Mouse (Mus musculus): ENCODE data around the gene Ceacam18. TPM values are rescaled to one million over a fixed set of nuclear protein-coding genes. Genes with fewer than 3 reads are reported as not detected.
"Not testable (repeated sequence)": the region's sequence is repeated elsewhere in the genome, so short reads cannot be mapped to it uniquely, and the experiment has no call there.

Ceacam18 gene
- polyA plus RNA-seq, 1 experiment from 2014 or later: not detected

DNA sequence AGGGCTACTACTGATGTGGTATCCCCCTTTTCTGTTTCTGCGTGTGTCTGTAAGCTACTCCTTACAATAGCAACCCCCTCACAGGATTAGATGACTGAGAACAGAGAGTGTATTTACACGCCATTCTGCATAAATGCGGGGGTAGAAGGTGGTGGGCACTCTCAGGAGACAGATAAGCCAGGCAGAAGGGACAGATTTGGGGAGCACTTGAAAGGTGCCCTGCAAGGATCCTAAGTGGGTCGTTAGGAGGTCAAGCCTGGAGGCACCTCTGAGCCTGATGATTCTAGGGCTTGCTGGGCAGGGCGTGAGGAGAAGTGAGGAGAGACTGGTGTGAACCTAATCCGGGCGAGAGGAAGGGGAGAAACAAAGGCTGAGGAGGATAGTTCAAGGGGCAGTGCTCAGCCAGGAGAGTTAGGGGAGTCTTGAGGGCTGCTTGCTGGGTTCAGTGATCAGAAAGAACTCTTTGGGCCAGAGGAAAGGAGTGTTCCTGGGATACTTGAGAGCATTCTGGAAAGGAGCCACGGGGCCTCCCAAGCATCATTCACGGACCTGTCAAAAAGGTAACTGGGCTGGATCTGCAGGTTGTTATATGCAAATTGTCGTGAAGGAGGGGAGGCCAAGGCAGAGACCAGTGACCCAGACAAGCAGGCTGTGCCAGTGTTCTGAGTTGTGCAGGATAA is 38.2 kb downstream of the Ceacam18 start:
- no peak overlapping the region; the same call in 1 of the 2 replicates for H3K27ac ChIP-seq (ENCODE audit: low read depth, low read length)
- ATAC-seq (ENCODE audit: insufficient read depth, low FRiP score, low TSS enrichment): no peak
- 19% methylated on average over 10 of the region's 10 CpGs for WGBS

DNA sequence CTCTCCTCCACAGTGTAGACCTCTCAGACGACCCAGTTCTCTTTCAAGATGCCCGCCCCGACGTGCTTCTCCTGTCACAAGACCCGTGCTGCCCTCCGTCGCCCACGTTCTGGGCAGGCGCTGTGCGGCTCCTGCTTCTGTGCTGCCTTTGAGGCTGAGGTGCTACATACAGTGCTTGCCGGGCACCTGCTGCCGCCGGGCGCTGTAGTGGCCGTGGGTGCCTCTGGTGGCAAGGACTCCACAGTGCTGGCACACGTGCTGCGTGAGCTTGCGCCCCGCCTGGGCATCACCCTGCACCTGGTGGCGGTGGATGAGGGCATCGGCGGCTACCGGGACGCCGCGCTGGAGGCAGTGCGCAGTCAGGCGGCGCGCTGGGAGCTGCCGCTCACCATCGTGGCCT is 40.6 kb downstream of the Ceacam18 start:
- H3K4me1 ChIP-seq (ENCODE audit: control insufficient read depth, insufficient read depth, low read length): peaks cover 6% of the 10 kb centered on the region; the same call in 1 of the 2 replicates
- no peak for DNase-seq (ENCODE audit: low spot score)
- no peak overlapping the region for H3K27ac ChIP-seq (ENCODE audit: low read depth, low read length)
- H3K4me3 ChIP-seq (ENCODE audit: low read depth, low read length): no peak overlapping the region
- H3K4me2 ChIP-seq (ENCODE audit: low read depth): no peak overlapping the region
- H3K9ac ChIP-seq (ENCODE audit: low read length): no peak overlapping the region
- 90% methylated on average over 32 of the region's 32 CpGs for WGBS
- no peaks in the 10 kb centered on the region for H3K27me3 ChIP-seq (ENCODE audit: control insufficient read depth, insufficient read depth, low read length)
- no peaks in the 10 kb centered on the region for H3K9me3 ChIP-seq (ENCODE audit: control insufficient read depth, low read length)
- peaks cover 20% of the 10 kb centered on the region for H3K36me3 ChIP-seq (ENCODE audit: control insufficient read depth, insufficient read depth, low read length)
- no peak for ATAC-seq (ENCODE audit: insufficient read depth, low FRiP score, low TSS enrichment)

More for the DNA sequence above, 38.2 kb downstream of the Ceacam18 start:
- H3K36me3 ChIP-seq (ENCODE audit: control insufficient read depth, insufficient read depth, low read length): peaks cover 19% of the 10 kb centered on the region
- H3K4me3 ChIP-seq (ENCODE audit: low read depth, low read length): peak overlapping the region; percentile 66
- DNase-seq (ENCODE audit: low spot score): no peak
- peak overlapping the region; percentile 79 for H3K4me2 ChIP-seq (ENCODE audit: low read depth)
- H3K27me3 ChIP-seq (ENCODE audit: control insufficient read depth, insufficient read depth, low read length): no peaks in the 10 kb centered on the region
- peaks cover 6% of the 10 kb centered on the region; the same call in 1 of the 2 replicates for H3K4me1 ChIP-seq (ENCODE audit: control insufficient read depth, insufficient read depth, low read length)
- H3K9ac ChIP-seq (ENCODE audit: low read length): peak overlapping the region; percentile 84
- no peaks in the 10 kb centered on the region for H3K9me3 ChIP-seq (ENCODE audit: control insufficient read depth, low read length)

DNA sequence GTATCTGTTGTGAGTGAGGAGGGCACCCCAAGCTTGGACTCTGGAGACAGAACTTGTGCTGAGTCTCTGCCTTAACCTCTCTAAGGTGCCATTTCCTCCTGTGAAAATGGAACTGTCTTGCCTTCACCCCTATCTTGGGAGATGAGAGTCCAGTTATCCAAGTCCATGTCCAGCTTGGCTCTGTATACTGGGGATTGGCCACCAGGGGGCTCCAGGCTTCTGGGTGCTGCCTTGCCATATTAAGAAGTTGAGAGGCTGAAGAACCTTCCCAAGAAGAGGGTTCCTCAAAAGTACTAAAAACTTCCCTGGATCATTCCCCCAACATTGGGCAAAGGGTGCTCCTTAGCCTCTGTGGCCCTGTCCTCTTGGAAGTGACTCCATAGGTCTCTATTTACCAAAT is 44.0 kb downstream of the Ceacam18 start:
- Histone ChIP-seq H3K27ac (ENCODE audit: low read depth, low read length) (no peak overlapping the region), H3K4me2 (ENCODE audit: low read depth) (no peak overlapping the region), H3K9me3 (ENCODE audit: control insufficient read depth, low read length) (no peaks in the 10 kb centered on the region), H3K4me3 (ENCODE audit: low read depth, low read length) (no peak overlapping the region), H3K9ac (ENCODE audit: low read length) (no peak overlapping the region), H3K4me1 (ENCODE audit: control insufficient read depth, insufficient read depth, low read length) (no peaks in the 10 kb centered on the region), H3K36me3 (ENCODE audit: control insufficient read depth, insufficient read depth, low read length) (peaks cover 20% of the 10 kb centered on the region), H3K27me3 (ENCODE audit: control insufficient read depth, insufficient read depth, low read length) (no peaks in the 10 kb centered on the region)
- DNase-seq (ENCODE audit: low spot score) (peak; percentile 35), ATAC-seq (ENCODE audit: insufficient read depth, low FRiP score, low TSS enrichment) (no peak)

DNA sequence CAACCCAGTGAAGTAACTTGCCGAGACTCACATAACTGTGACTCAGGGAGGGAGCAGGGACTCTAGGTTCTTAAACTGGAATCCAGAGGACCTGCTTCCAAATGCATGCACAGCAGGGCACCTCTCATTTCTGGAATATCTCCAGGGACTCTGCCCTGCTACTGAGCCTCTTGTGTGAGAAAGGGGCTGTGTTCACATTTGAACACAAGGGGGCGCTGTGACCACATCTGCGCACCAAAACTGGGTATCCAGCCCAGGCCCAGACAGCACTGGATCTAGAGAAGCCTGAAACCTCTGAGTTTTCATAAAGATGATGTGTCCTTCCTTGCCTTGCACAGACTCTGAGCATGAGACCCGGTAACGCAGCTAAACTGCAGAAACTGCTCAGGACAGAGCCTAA is 46.5 kb downstream of the Ceacam18 start:
- H3K4me3 ChIP-seq (ENCODE audit: low read depth, low read length): no peak overlapping the region
- ATAC-seq (ENCODE audit: insufficient read depth, low FRiP score, low TSS enrichment): no peak; the same call in 1 of the 2 replicates
- whole genome bisulfite sequencing: 23% methylated on average over 5 of the region's 5 CpGs

DNA sequence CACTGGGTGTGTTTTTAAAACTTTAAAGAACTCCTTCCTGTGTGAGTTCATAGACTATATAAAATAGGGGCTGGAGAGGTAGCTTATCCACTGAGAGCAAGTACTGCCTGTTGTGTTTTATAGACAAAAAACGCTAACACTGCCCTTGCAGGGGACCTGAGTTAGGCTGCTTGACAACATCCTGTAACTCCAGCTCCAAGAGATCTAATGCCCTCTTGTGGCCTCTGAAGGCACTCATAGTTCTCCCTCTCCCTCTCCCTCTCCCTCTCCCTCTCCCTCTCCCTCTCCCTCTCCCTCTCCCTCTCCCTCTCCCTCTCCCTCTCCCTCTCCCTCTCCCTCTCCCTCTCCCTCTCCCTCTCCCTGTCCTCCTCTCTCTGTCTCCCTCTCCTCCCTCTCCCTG is 48.0 kb downstream of the Ceacam18 start:
- not testable (repeated sequence) for DNase-seq (ENCODE audit: low spot score); H3K27me3 ChIP-seq (ENCODE audit: control insufficient read depth, insufficient read depth, low read length); H3K4me1 ChIP-seq (ENCODE audit: control insufficient read depth, insufficient read depth, low read length); H3K4me2 ChIP-seq (ENCODE audit: low read depth); H3K27ac ChIP-seq (ENCODE audit: low read depth, low read length); ATAC-seq (ENCODE audit: insufficient read depth, low FRiP score, low TSS enrichment); H3K9ac ChIP-seq (ENCODE audit: low read length); H3K4me3 ChIP-seq (ENCODE audit: low read depth, low read length); H3K9me3 ChIP-seq (ENCODE audit: control insufficient read depth, low read length); H3K36me3 ChIP-seq (ENCODE audit: control insufficient read depth, insufficient read depth, low read length)
- 6% methylated on average over 1 of the region's 1 CpGs for WGBS

More for the DNA sequence above, 46.5 kb downstream of the Ceacam18 start:
- peak; percentile 70 for DNase-seq (ENCODE audit: low spot score)
- Histone ChIP-seq H3K4me1 (ENCODE audit: control insufficient read depth, insufficient read depth, low read length) (no peaks in the 10 kb centered on the region), H3K9ac (ENCODE audit: low read length) (no peak overlapping the region), H3K27me3 (ENCODE audit: control insufficient read depth, insufficient read depth, low read length) (no peaks in the 10 kb centered on the region), H3K27ac (ENCODE audit: low read depth, low read length) (no peak overlapping the region), H3K4me2 (ENCODE audit: low read depth) (no peak overlapping the region), H3K9me3 (ENCODE audit: control insufficient read depth, low read length) (no peaks in the 10 kb centered on the region), H3K36me3 (ENCODE audit: control insufficient read depth, insufficient read depth, low read length) (peaks cover 16% of the 10 kb centered on the region)

DNA sequence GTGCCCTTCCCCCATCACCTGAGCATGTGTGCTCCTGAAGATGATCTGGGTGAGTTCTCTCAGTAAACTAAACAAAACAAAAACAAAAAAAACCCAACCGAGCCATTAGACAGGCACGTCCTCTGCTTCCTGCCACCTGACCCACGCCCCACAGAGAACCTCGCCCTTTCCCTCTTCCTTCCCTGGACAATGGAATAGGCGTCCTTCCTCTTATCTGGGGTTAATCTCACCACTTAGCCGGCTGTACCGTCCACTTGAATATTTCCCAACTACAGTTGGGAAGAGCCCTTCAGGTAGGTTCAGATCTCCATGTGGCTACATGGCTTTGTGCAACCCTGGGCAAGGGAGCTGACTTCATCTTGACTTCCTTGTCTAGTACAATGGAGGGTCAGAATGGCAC is 50.6 kb downstream of the Ceacam18 start:
- H3K4me3 ChIP-seq (ENCODE audit: low read depth, low read length): no peak overlapping the region
- no peak overlapping the region for H3K4me2 ChIP-seq (ENCODE audit: low read depth)
- ATAC-seq (ENCODE audit: insufficient read depth, low FRiP score, low TSS enrichment) (no peak), DNase-seq (ENCODE audit: low spot score) (no peak)
- H3K4me1 ChIP-seq (ENCODE audit: control insufficient read depth, insufficient read depth, low read length): no peaks in the 10 kb centered on the region
- H3K36me3 ChIP-seq (ENCODE audit: control insufficient read depth, insufficient read depth, low read length): no peaks in the 10 kb centered on the region
- H3K9me3 ChIP-seq (ENCODE audit: control insufficient read depth, low read length): no peaks in the 10 kb centered on the region
- no peak overlapping the region for H3K27ac ChIP-seq (ENCODE audit: low read depth, low read length)
- no peaks in the 10 kb centered on the region for H3K27me3 ChIP-seq (ENCODE audit: control insufficient read depth, insufficient read depth, low read length)
- WGBS: 82% methylated on average over 7 of the region's 7 CpGs
- H3K9ac ChIP-seq (ENCODE audit: low read length): no peak overlapping the region

DNA sequence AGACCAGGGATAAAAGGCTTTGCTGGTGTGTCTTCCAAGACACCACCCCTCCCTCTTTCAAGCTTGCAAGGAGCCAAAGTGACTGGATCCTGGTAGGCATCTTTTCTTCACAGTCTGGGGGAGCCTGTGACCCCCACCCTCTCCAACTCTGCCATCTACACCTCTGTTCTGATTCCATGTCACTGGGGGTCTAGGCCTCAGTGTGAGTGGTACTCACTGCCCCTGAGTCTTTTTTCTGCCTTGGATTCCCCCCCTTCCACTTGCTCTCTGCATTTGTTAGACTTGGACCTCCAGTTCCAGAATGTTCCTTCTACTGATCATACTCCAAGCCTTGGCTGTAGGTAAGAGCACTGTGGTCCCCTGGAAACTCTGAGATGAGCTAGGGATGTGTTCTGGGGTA is 55.6 kb downstream of the Ceacam18 start, which contains the start of gene Klk14:
Klk14 (plus strand) TSS at position 301 of the 400 bp plus-strand sequence.
- no peaks in the 10 kb centered on the region for H3K27me3 ChIP-seq (ENCODE audit: control insufficient read depth, insufficient read depth, low read length)
- no peak for ATAC-seq (ENCODE audit: insufficient read depth, low FRiP score, low TSS enrichment)
- no peak within 1 kb of the TSS for H3K4me3 ChIP-seq (ENCODE audit: low read depth, low read length)
- no peak within 1 kb of the TSS for H3K27ac ChIP-seq (ENCODE audit: low read depth, low read length)
- H3K36me3 ChIP-seq (ENCODE audit: control insufficient read depth, insufficient read depth, low read length): no peaks in the 10 kb centered on the region
- H3K9me3 ChIP-seq (ENCODE audit: control insufficient read depth, low read length): no peaks in the 10 kb centered on the region
- no peak within 1 kb of the TSS for H3K9ac ChIP-seq (ENCODE audit: low read length)
- H3K4me1 ChIP-seq (ENCODE audit: control insufficient read depth, insufficient read depth, low read length): no peaks in the 10 kb centered on the region
- no peak for DNase-seq (ENCODE audit: low spot score)
- no peak within 1 kb of the TSS for H3K4me2 ChIP-seq (ENCODE audit: low read depth)

Other genes with a start within 250 kb of the Ceacam18 start
- gene Siglecg, start 226.5 kb upstream of the Ceacam18 start, polyA plus RNA-seq (2014; fragmentation: Nextera tagmentation; extraction: Ambion mirVana): 0.08 and 0.19 TPM in 2 replicates
- not detected in 2 replicates for gene Lim2, start 207.0 kb upstream of the Ceacam18 start, polyA plus RNA-seq (2014; fragmentation: Nextera tagmentation; extraction: Ambion mirVana)
- gene Nkg7, start 197.6 kb upstream of the Ceacam18 start, polyA plus RNA-seq (2014; fragmentation: Nextera tagmentation; extraction: Ambion mirVana): not detected in 2 replicates
- gene Cldnd2, start 193.9 kb upstream of the Ceacam18 start, polyA plus RNA-seq (2014; fragmentation: Nextera tagmentation; extraction: Ambion mirVana): not detected in 2 replicates
- 207 and 224 TPM in 2 replicates for gene Etfb, start 190.6 kb upstream of the Ceacam18 start, polyA plus RNA-seq (2014; fragmentation: Nextera tagmentation; extraction: Ambion mirVana)
- not detected in 2 replicates for gene Gm45233, start 190.6 kb upstream of the Ceacam18 start, polyA plus RNA-seq (2014; fragmentation: Nextera tagmentation; extraction: Ambion mirVana)
- 2.0 and 4.0 TPM in 2 replicates for gene Vsig10l, start 171.6 kb upstream of the Ceacam18 start, polyA plus RNA-seq (2014; fragmentation: Nextera tagmentation; extraction: Ambion mirVana)
- gene Iglon5, start 144.6 kb upstream of the Ceacam18 start, polyA plus RNA-seq (2014; fragmentation: Nextera tagmentation; extraction: Ambion mirVana): 2.4 and 2.7 TPM in 2 replicates
- not detected in 2 replicates for gene 4931406B18Rik, start 128.8 kb upstream of the Ceacam18 start, polyA plus RNA-seq (2014; fragmentation: Nextera tagmentation; extraction: Ambion mirVana)
- gene Cd33, start 90.3 kb upstream of the Ceacam18 start, polyA plus RNA-seq (2014; fragmentation: Nextera tagmentation; extraction: Ambion mirVana): 1.2 and 1.3 TPM in 2 replicates
- 7.7 and 8.9 TPM in 2 replicates for gene Zfp658, start 72.5 kb upstream of the Ceacam18 start, polyA plus RNA-seq (2014; fragmentation: Nextera tagmentation; extraction: Ambion mirVana)
- gene Zfp719, start 55.1 kb upstream of the Ceacam18 start, polyA plus RNA-seq (2014; fragmentation: Nextera tagmentation; extraction: Ambion mirVana): 18.4 and 19.3 TPM in 2 replicates
- 0.25 and 0.64 TPM in 2 replicates for gene Zfp819, start 27.5 kb upstream of the Ceacam18 start, polyA plus RNA-seq (2014; fragmentation: Nextera tagmentation; extraction: Ambion mirVana)
- 0.34 TPM in 1 of 2 replicates, not detected in the other for gene Siglece, start 25.5 kb downstream of the Ceacam18 start, polyA plus RNA-seq (2014; fragmentation: Nextera tagmentation; extraction: Ambion mirVana)
- gene Ctu1, start 37.3 kb downstream of the Ceacam18 start, polyA plus RNA-seq (2014; fragmentation: Nextera tagmentation; extraction: Ambion mirVana): 11.0 and 11.6 TPM in 2 replicates
- not detected in 2 replicates for gene Klk14, start 55.7 kb downstream of the Ceacam18 start, polyA plus RNA-seq (2014; fragmentation: Nextera tagmentation; extraction: Ambion mirVana)
- gene Klk13, start 77.9 kb downstream of the Ceacam18 start, polyA plus RNA-seq (2014; fragmentation: Nextera tagmentation; extraction: Ambion mirVana): 0.39 TPM in 1 of 2 replicates, not detected in the other
- gene Klk12, start 134.2 kb downstream of the Ceacam18 start, polyA plus RNA-seq (2014; fragmentation: Nextera tagmentation; extraction: Ambion mirVana): not detected in 2 replicates
- not detected in 2 replicates for gene Klk11, start 139.9 kb downstream of the Ceacam18 start, polyA plus RNA-seq (2014; fragmentation: Nextera tagmentation; extraction: Ambion mirVana)
- not detected in 2 replicates for gene Klk10, start 146.3 kb downstream of the Ceacam18 start, polyA plus RNA-seq (2014; fragmentation: Nextera tagmentation; extraction: Ambion mirVana)
- gene Klk9, start 157.2 kb downstream of the Ceacam18 start, polyA plus RNA-seq (2014; fragmentation: Nextera tagmentation; extraction: Ambion mirVana): not detected in 2 replicates
- gene Klk8, start 162.9 kb downstream of the Ceacam18 start, polyA plus RNA-seq (2014; fragmentation: Nextera tagmentation; extraction: Ambion mirVana): 8.6 and 9.4 TPM in 2 replicates
- gene Klk7, start 176.6 kb downstream of the Ceacam18 start, polyA plus RNA-seq (2014; fragmentation: Nextera tagmentation; extraction: Ambion mirVana): not detected in 2 replicates
- gene Klk6, start 189.8 kb downstream of the Ceacam18 start, polyA plus RNA-seq (2014; fragmentation: Nextera tagmentation; extraction: Ambion mirVana): not detected in 2 replicates
- not detected in 2 replicates for gene Klk5, start 207.3 kb downstream of the Ceacam18 start, polyA plus RNA-seq (2014; fragmentation: Nextera tagmentation; extraction: Ambion mirVana)
- gene Klk4, start 246.5 kb downstream of the Ceacam18 start, polyA plus RNA-seq (2014; fragmentation: Nextera tagmentation; extraction: Ambion mirVana): not detected in 2 replicates